ENCODE assay signal across 8 mouse cellular contexts in genomic region chr5:47985901-47986670, GRCm38 (mm10). TPM values are rescaled to one million over a fixed set of nuclear protein-coding genes. Genes with fewer than 3 reads are reported as not detected.
DNase-seq lines count a peak whose midpoint lies in the region; ATAC-seq and TF ChIP-seq lines count a peak whose summit lies in the region.

No protein-coding gene starts in this region.

- ATAC-seq in embryonic facial prominence, embryonic 11.5 days (replicated peaks; ENCODE audit: insufficient number of reproducible peaks, low FRiP score, low TSS enrichment, low read depth), result peak; percentile 12; the same call in 1 of the 2 replicates
- ATAC-seq in stomach, embryonic 15.5 days (ENCODE audit: insufficient read depth, low FRiP score, low read depth), result no peak

- H3K4me3 ChIP-seq in lung, adult 2 months (replicated peaks; ENCODE audit: extremely low read depth, low read depth, low read length), result peak overlapping the region; percentile 51
- peak overlapping the region; percentile 66 for H3K4me3 ChIP-seq in embryonic facial prominence, embryonic 11.5 days (ENCODE audit: low read depth, low read length)
- H3K4me3 ChIP-seq in hindbrain, embryonic 10.5 days, result peak overlapping the region; percentile 83
- H3K4me3 ChIP-seq in layer of hippocampus, adult 2 months, result peak overlapping the region; percentile 76
- H3K4me3 ChIP-seq in stomach, embryonic 15.5 days (replicated peaks), result peak overlapping the region; percentile 65

- peaks cover 3% of the 10 kb centered on the region for H3K4me1 ChIP-seq in lung, adult 2 months (ENCODE audit: control insufficient read depth, insufficient read depth, low read length)
- no peaks in the 10 kb centered on the region for H3K4me1 ChIP-seq in embryonic facial prominence, embryonic 11.5 days (ENCODE audit: control insufficient read depth, insufficient read depth, low read length)
- peaks cover 59% of the 10 kb centered on the region for H3K4me1 ChIP-seq in hindbrain, embryonic 10.5 days (replicated peaks)
- peaks cover 7% of the 10 kb centered on the region for H3K4me1 ChIP-seq in stomach, embryonic 15.5 days

- peak overlapping the region; percentile 75 for H3K9ac ChIP-seq in embryonic facial prominence, embryonic 11.5 days (replicated peaks; ENCODE audit: low read length)
- H3K9ac ChIP-seq in stomach, embryonic 15.5 days, result peak overlapping the region; percentile 23; the same call in 1 of the 2 replicates

- peak; percentile 10 for DNase-seq in lung, adult 2 months
- no peak for DNase-seq in lung, adult 18-20 months
- peak; percentile 48 for DNase-seq in embryonic facial prominence, embryonic 11.5 days (ENCODE audit: low spot score)
- DNase-seq in hindbrain, embryonic 10.5 days (ENCODE audit: low spot score), result peak; percentile 72
- peak in 1 of 2 experiments; percentile 19 for DNase-seq in layer of hippocampus, adult 2 months (ENCODE audit: low spot score in 2 of 2)
- DNase-seq in mesoderm, embryonic 11.5 days (ENCODE audit: low read depth, low spot score), result peak; percentile 53
- DNase-seq in thymus, postnatal 0 days (ENCODE audit: low spot score), result no peak

- no peaks in the 10 kb centered on the region for H3K9me3 ChIP-seq in embryonic facial prominence, embryonic 11.5 days (replicated peaks; ENCODE audit: control insufficient read depth, low read length)
- no peaks in the 10 kb centered on the region for H3K9me3 ChIP-seq in hindbrain, embryonic 10.5 days
- no peaks in the 10 kb centered on the region for H3K9me3 ChIP-seq in stomach, embryonic 15.5 days

- H3K4me2 ChIP-seq in embryonic facial prominence, embryonic 11.5 days (ENCODE audit: low read depth, low read length), result peak overlapping the region; percentile 96
- H3K4me2 ChIP-seq in stomach, embryonic 15.5 days, result peak overlapping the region; percentile 96

- WGBS in lung, adult 2 months, result 4% methylated on average over 48 of the region's 48 CpGs
- WGBS in embryonic facial prominence, embryonic 11.5 days, result under 1% methylated on average over 44 of the region's 48 CpGs
- under 1% methylated on average over 48 of the region's 48 CpGs for WGBS in hindbrain, embryonic 10.5 days
- 2% methylated on average over 48 of the region's 48 CpGs for WGBS in stomach, embryonic 15.5 days

- H3K27ac ChIP-seq in embryonic facial prominence, embryonic 11.5 days (replicated peaks; ENCODE audit: low read depth, low read length), result no peak overlapping the region
- peak overlapping the region; percentile 93 for H3K27ac ChIP-seq in hindbrain, embryonic 10.5 days
- peak overlapping the region; percentile 23; the same call in 1 of the 2 replicates for H3K27ac ChIP-seq in layer of hippocampus, adult 2 months
- no peak overlapping the region for H3K27ac ChIP-seq in stomach, embryonic 15.5 days

- no peaks in the 10 kb centered on the region for H3K36me3 ChIP-seq in embryonic facial prominence, embryonic 11.5 days (replicated peaks; ENCODE audit: control insufficient read depth, insufficient read depth, low read depth, low read length)
- no peaks in the 10 kb centered on the region for H3K36me3 ChIP-seq in hindbrain, embryonic 10.5 days
- H3K36me3 ChIP-seq in stomach, embryonic 15.5 days, result no peaks in the 10 kb centered on the region

- no peak for TF ChIP-seq POLR2A in lung, adult 2 months (IDR thresholded peaks at IDR 0.05; ENCODE audit: borderline replicate concordance, extremely low read depth, low read depth, low read length)

- TF ChIP-seq CTCF in lung, adult 2 months (IDR thresholded peaks at IDR 0.05; ENCODE audit: insufficient read depth, low read length), result no peak
- TF ChIP-seq CTCF in layer of hippocampus, adult 2 months (conservative IDR thresholded peaks at IDR 0.05), result no peak

- H3K27me3 ChIP-seq in embryonic facial prominence, embryonic 11.5 days (ENCODE audit: control insufficient read depth, insufficient read depth, low read length), result no peaks in the 10 kb centered on the region; the same call in 1 of the 2 replicates
- peaks cover 24% of the 10 kb centered on the region; the same call in 1 of the 2 replicates for H3K27me3 ChIP-seq in hindbrain, embryonic 10.5 days (ENCODE audit: insufficient read depth, poor library complexity, severe bottlenecking)
- H3K27me3 ChIP-seq in stomach, embryonic 15.5 days (replicated peaks), result peaks cover 22% of the 10 kb centered on the region

RNA-seq across cellular contexts. Expression of gene Slit2, which starts 3.1 kb away (rescaled TPM):
- 22.1 and 26.2 TPM in 2 replicates for polyA plus RNA-seq in lung, adult 2 months (2012; rRNA removed)
- 19.4 and 23.8 TPM in 2 replicates for polyA plus RNA-seq in embryonic facial prominence, embryonic 11.5 days (2014; fragmentation: Nextera tagmentation; extraction: Ambion mirVana)
- 43.1 and 55.8 TPM in 2 replicates for polyA plus RNA-seq in hindbrain, embryonic 10.5 days (2016; fragmentation: Nextera tagmentation; extraction: Ambion mirVana)
- 10 to 100 TPM; 36.8 to 42.5 TPM for total RNA-seq in layer of hippocampus, adult 2 months (2021)
- polyA plus RNA-seq in stomach, embryonic 15.5 days (2015; fragmentation: Nextera tagmentation; extraction: Ambion mirVana), result 20.9 and 23.9 TPM in 2 replicates
- polyA plus RNA-seq in thymus, postnatal 0 days (2015; fragmentation: Nextera tagmentation; extraction: Ambion mirVana), result 0.69 and 1.1 TPM in 2 replicates

Comparison
In these comparisons a context has a peak if more than half of its experiments do, and no peak if none do; other contexts are left out.
1. DNase-seq: peak in lung, adult 2 months (single experiment), embryonic facial prominence, embryonic 11.5 days (single experiment), hindbrain, embryonic 10.5 days (single experiment) and mesoderm, embryonic 11.5 days (single experiment); none in lung, adult 18-20 months (0 of 2) and thymus, postnatal 0 days (single experiment).
2. H3K27ac ChIP-seq: peak in hindbrain, embryonic 10.5 days (single experiment) and layer of hippocampus, adult 2 months (single experiment); none in embryonic facial prominence, embryonic 11.5 days (single experiment) and stomach, embryonic 15.5 days (single experiment).
3. Peak in every context shown above with its lines, with median percentiles within 50 percentile points of each other: H3K4me3 ChIP-seq.